Mouse (Mus musculus): ENCODE measurements at regions not wholly inside any gene's neighbourhood (a gene's known extent, or its start where the extent isn't known, plus 50 kb on each side); places are given as distances from the start of the nearest gene placed in this dataset.
A peak's percentile ranks its signal among the peaks of the same experiment; 100 is the strongest.

DNA sequence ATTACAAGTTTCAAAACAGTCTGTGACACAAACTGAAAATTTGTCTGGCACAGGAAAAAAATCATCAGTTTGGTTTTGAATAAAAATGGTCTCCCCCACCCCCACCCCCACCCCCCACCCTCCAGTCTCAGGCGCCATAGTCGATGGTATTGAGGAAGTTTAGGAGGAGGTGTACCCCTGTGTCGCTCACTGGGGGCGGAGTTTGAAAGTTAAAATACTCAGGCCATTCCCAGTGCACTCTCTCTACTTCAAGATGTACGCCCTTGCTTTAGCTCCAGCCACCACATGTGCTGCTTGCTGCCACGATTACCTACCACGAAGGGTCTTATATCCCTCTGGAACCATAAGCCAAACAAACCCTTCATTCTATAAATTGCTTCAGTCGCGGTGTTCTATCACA lies 337.6 kb downstream of the Rapgef2 start:
- 88% methylated on average over 9 of the region's 9 CpGs for WGBS
- no peak overlapping the region for H3K4me3 ChIP-seq
- no peaks in the 10 kb centered on the region for H3K4me1 ChIP-seq
- no peak for DNase-seq (ENCODE audit: low spot score)
- H3K27ac ChIP-seq (replicated peaks): no peak overlapping the region
- no peaks in the 10 kb centered on the region for H3K27me3 ChIP-seq (ENCODE audit: low read depth, poor library complexity, severe bottlenecking)
- H3K36me3 ChIP-seq: no peaks in the 10 kb centered on the region
- no peaks in the 10 kb centered on the region for H3K9me3 ChIP-seq (replicated peaks)

- Histone ChIP-seq H3K4me3 (no peak overlapping the region), H3K36me3 (no peaks in the 10 kb centered on the region), H3K27me3 (ENCODE audit: low read depth, poor library complexity, severe bottlenecking) (no peaks in the 10 kb centered on the region), H3K4me1 (no peaks in the 10 kb centered on the region), H3K27ac (replicated peaks) (no peak overlapping the region), H3K9me3 (replicated peaks) (no peaks in the 10 kb centered on the region)
- peak; percentile 46 for DNase-seq (ENCODE audit: low spot score)
- 44% methylated on average over 8 of the region's 8 CpGs for WGBS
These were observed 338.1 kb downstream of the Rapgef2 start for GRCm38 (mm10) chr3:78948171-78948570.

DNA sequence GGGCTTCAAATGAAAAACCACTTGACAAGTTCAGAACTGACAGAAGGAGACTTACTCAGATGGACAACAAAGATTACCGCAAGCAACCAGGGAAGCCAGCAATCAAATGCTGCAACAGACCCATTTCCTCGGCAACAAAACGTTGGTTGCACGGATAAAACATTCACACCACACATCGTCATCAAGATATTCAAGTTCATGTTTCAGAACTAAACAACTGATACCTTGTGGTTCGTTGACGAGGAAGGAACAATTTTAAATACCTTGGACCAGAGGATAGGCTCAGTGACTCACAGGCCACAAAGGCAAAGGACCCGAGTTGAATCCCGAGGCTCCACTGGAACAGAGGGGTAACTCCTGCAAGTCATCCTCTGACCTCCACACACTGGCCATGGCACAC lies 339.1 kb downstream of the Rapgef2 start:
- H3K27ac ChIP-seq (replicated peaks): no peak overlapping the region
- H3K27me3 ChIP-seq (ENCODE audit: low read depth, poor library complexity, severe bottlenecking): no peaks in the 10 kb centered on the region
- no peak overlapping the region for H3K4me3 ChIP-seq
- no peak for DNase-seq (ENCODE audit: low spot score)
- H3K4me1 ChIP-seq: no peaks in the 10 kb centered on the region
- 89% methylated on average over 9 of the region's 9 CpGs for WGBS
- no peaks in the 10 kb centered on the region for H3K9me3 ChIP-seq (replicated peaks)
- no peaks in the 10 kb centered on the region for H3K36me3 ChIP-seq

GRCm38 (mm10) chr3:78944185-78944584 lies 342.1 kb downstream of the Rapgef2 start:
- Histone ChIP-seq H3K4me1 (no peaks in the 10 kb centered on the region), H3K27ac (replicated peaks) (no peak overlapping the region), H3K36me3 (no peaks in the 10 kb centered on the region), H3K27me3 (ENCODE audit: low read depth, poor library complexity, severe bottlenecking) (no peaks in the 10 kb centered on the region), H3K9me3 (replicated peaks) (no peaks in the 10 kb centered on the region), H3K4me3 (no peak overlapping the region)
- no peak for DNase-seq (ENCODE audit: low spot score)
- WGBS: 86% methylated on average over 8 of the region's 8 CpGs

DNA sequence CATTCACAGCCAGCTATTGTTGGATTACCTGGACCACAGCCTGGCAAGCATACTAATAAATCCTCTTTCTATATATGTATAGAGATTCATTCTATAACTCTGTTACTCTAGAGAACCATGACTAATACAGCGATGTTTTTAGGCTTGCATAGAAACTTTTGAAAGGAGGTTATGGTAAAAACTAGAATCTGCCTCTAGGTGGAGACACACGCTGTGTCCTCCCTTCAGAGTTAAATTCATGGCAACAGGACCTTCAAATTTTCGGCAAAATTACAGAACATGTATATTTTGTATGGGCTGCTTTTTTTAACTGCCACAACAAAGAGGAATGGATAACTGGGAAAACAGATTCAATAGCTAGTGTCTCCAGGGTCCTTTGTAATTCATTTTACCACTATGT lies 353.3 kb downstream of the Rapgef2 start:
- Histone ChIP-seq H3K27me3 (ENCODE audit: low read depth, poor library complexity, severe bottlenecking) (no peaks in the 10 kb centered on the region), H3K4me1 (no peaks in the 10 kb centered on the region), H3K27ac (replicated peaks) (no peak overlapping the region), H3K9me3 (replicated peaks) (no peaks in the 10 kb centered on the region), H3K36me3 (no peaks in the 10 kb centered on the region), H3K4me3 (no peak overlapping the region)
- 83% methylated on average over 3 of the region's 3 CpGs for WGBS
- no peak for DNase-seq (ENCODE audit: low spot score)

GRCm38 (mm10) chr3:78919850-78920249 lies 366.5 kb downstream of the Rapgef2 start:
- H3K27ac ChIP-seq (replicated peaks): no peak overlapping the region
- no peaks in the 10 kb centered on the region for H3K27me3 ChIP-seq (ENCODE audit: low read depth, poor library complexity, severe bottlenecking)
- no peak overlapping the region for H3K4me3 ChIP-seq
- DNase-seq (ENCODE audit: low spot score): no peak
- no peaks in the 10 kb centered on the region for H3K36me3 ChIP-seq
- no peaks in the 10 kb centered on the region for H3K9me3 ChIP-seq (replicated peaks)
- peaks cover 13% of the 10 kb centered on the region for H3K4me1 ChIP-seq
- 57% methylated on average over 6 of the region's 6 CpGs for WGBS

GRCm38 (mm10) chr3:78919407-78919806 lies 366.9 kb downstream of the Rapgef2 start:
- peak overlapping the region; percentile 76 for H3K27ac ChIP-seq (replicated peaks)
- peak; percentile 80 for DNase-seq (ENCODE audit: low spot score)
- peak overlapping the region; percentile 35; the same call in 1 of the 2 replicates for H3K4me3 ChIP-seq
- peaks cover 13% of the 10 kb centered on the region for H3K4me1 ChIP-seq
- WGBS: 24% methylated on average over 12 of the region's 12 CpGs
- no peaks in the 10 kb centered on the region for H3K27me3 ChIP-seq (ENCODE audit: low read depth, poor library complexity, severe bottlenecking)
- H3K9me3 ChIP-seq (replicated peaks): no peaks in the 10 kb centered on the region
- no peaks in the 10 kb centered on the region for H3K36me3 ChIP-seq

- H3K4me1 ChIP-seq: peaks cover 30% of the 10 kb centered on the region
- H3K36me3 ChIP-seq: no peaks in the 10 kb centered on the region
- no peak overlapping the region for H3K4me3 ChIP-seq
- no peak overlapping the region for H3K27ac ChIP-seq (replicated peaks)
- H3K9me3 ChIP-seq (replicated peaks): no peaks in the 10 kb centered on the region
- H3K27me3 ChIP-seq (ENCODE audit: low read depth, poor library complexity, severe bottlenecking): no peaks in the 10 kb centered on the region
- WGBS: 91% methylated on average over 1 of the region's 1 CpGs
- no peak for DNase-seq (ENCODE audit: low spot score)
These were observed 378.0 kb downstream of the Rapgef2 start for GRCm38 (mm10) chr3:78908196-78908844.

DNA sequence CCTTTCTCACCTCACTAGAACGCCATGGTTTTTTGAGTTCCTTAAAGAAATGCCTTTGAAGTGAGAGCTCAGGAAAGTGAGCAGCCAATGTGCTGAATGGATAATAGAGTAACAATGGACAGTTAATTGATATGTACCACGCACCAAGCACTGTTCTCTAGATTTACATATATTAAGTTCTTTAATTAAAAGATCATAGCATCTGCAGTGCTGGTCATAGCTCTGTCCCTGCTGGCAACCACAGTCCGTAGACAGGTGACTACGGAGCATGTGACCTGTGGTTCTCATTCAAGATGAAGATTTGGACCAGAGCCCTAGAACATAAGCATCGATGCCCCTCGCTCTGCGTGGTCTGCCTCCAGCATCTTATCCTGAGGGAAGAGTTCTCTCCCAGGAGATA lies 378.5 kb downstream of the Rapgef2 start:
- DNase-seq (ENCODE audit: low spot score): no peak
- Histone ChIP-seq H3K27ac (replicated peaks) (no peak overlapping the region), H3K4me3 (no peak overlapping the region), H3K9me3 (replicated peaks) (no peaks in the 10 kb centered on the region), H3K36me3 (no peaks in the 10 kb centered on the region), H3K4me1 (peaks cover 36% of the 10 kb centered on the region), H3K27me3 (ENCODE audit: low read depth, poor library complexity, severe bottlenecking) (no peaks in the 10 kb centered on the region)
- WGBS: 80% methylated on average over 7 of the region's 7 CpGs

- no peaks in the 10 kb centered on the region for H3K36me3 ChIP-seq
- peak overlapping the region; percentile 72 for H3K27ac ChIP-seq (replicated peaks)
- H3K27me3 ChIP-seq (ENCODE audit: low read depth, poor library complexity, severe bottlenecking): no peaks in the 10 kb centered on the region
- DNase-seq (ENCODE audit: low spot score): no peak
- 61% methylated on average over 4 of the region's 4 CpGs for WGBS
- peaks cover 54% of the 10 kb centered on the region for H3K4me1 ChIP-seq
- H3K9me3 ChIP-seq (replicated peaks): no peaks in the 10 kb centered on the region
- H3K4me3 ChIP-seq: no peak overlapping the region
These were observed 384.4 kb downstream of the Rapgef2 start for GRCm38 (mm10) chr3:78901838-78902484.

- Histone ChIP-seq H3K4me1 (peaks cover 47% of the 10 kb centered on the region), H3K9me3 (replicated peaks) (no peaks in the 10 kb centered on the region), H3K4me3 (no peak overlapping the region), H3K27me3 (ENCODE audit: low read depth, poor library complexity, severe bottlenecking) (no peaks in the 10 kb centered on the region), H3K36me3 (no peaks in the 10 kb centered on the region), H3K27ac (replicated peaks) (peak overlapping the region; percentile 72)
- 39% methylated on average over 11 of the region's 11 CpGs for WGBS
- DNase-seq (ENCODE audit: low spot score): no peak
These were observed 385.1 kb downstream of the Rapgef2 start for GRCm38 (mm10) chr3:78901016-78901837.

- H3K9me3 ChIP-seq (replicated peaks): no peaks in the 10 kb centered on the region
- DNase-seq (ENCODE audit: low spot score): no peak
- peak overlapping the region; percentile 67; the same call in 1 of the 2 replicates for H3K27ac ChIP-seq (replicated peaks)
- no peak overlapping the region for H3K4me3 ChIP-seq
- H3K27me3 ChIP-seq (ENCODE audit: low read depth, poor library complexity, severe bottlenecking): no peaks in the 10 kb centered on the region
- peaks cover 47% of the 10 kb centered on the region for H3K4me1 ChIP-seq
- H3K36me3 ChIP-seq: no peaks in the 10 kb centered on the region
- 70% methylated on average over 8 of the region's 8 CpGs for WGBS
These were observed 386.7 kb downstream of the Rapgef2 start for GRCm38 (mm10) chr3:78899446-78900230.

Data from midbrain, embryonic 10.5 days (tissue).